Comparison of ENCODE assay signal across 20 mouse cellular contexts in the genomic region with DNA sequence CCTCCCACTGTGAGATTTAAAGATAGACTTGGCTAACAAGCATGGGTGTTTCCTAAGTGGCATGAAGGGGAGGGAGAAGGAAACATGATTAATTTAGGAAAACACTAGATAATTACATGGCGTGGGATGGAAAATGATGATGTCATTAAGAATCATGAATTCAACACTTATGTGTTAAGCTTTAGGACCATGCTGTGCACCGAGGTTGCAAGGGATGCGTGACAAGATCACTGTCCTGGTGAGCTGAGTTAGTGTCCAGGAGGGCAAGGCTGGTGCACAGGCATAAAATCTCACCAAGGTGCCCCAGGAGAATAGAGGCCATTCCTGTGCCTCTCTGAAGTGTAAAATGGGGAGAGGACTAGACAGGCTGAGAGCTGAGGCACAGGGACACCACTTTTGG.
"Had no signal": no experiment of that assay in that cellular context is flagged by ENCODE, and none has a peak within 500 bp of the region (broad histone marks: within the 10 kb centered on the region; RNA-seq: fewer than 3 reads in every experiment).

No protein-coding gene starts in this region.

- H3K9me3 ChIP-seq: limb, embryonic 12.5 days; limb, embryonic 15.5 days; liver, embryonic 15.5 days; lung, embryonic 15.5 days had no signal

- H3K4me1 ChIP-seq: limb, embryonic 15.5 days; lung, embryonic 15.5 days had no signal

- H3K36me3 ChIP-seq: limb, embryonic 12.5 days; limb, embryonic 15.5 days; liver, embryonic 15.5 days; lung, embryonic 15.5 days had no signal

- H3K9ac ChIP-seq: limb, embryonic 12.5 days; limb, embryonic 15.5 days; liver, embryonic 15.5 days; lung, embryonic 15.5 days had no signal

- H3K27me3 ChIP-seq: limb, embryonic 12.5 days; limb, embryonic 15.5 days; liver, embryonic 15.5 days; lung, embryonic 15.5 days had no signal

- DNase-seq: kidney, adult 18-20 months; kidney, adult 9 months; kidney, postnatal 14 days; kidney, postnatal 4 days; left cerebral cortex, postnatal 4 days; lung, adult 18-20 months; lung, postnatal 10 days; lung, postnatal 4 days; thymus, adult 2 months; thymus, postnatal 14 days; thymus, postnatal 4 days had no signal

- H3K4me2 ChIP-seq: limb, embryonic 12.5 days; limb, embryonic 15.5 days; liver, embryonic 11.5 days; liver, embryonic 15.5 days; lung, embryonic 15.5 days; midbrain, embryonic 11.5 days had no signal

- ATAC-seq: intestine, embryonic 16.5 days; midbrain, embryonic 16.5 days had no signal

- H3K27ac ChIP-seq: limb, embryonic 12.5 days; limb, embryonic 15.5 days; liver, embryonic 15.5 days; lung, embryonic 15.5 days; stomach, postnatal 0 days had no signal

- H3K4me3 ChIP-seq: limb, embryonic 12.5 days; limb, embryonic 15.5 days; liver, embryonic 15.5 days; lung, embryonic 15.5 days had no signal
